Mouse (Mus musculus) cerebellum, adult 2 months (tissue): Measurements from ENCODE around the gene Prdm5.

Experiments
- CTCF ChIP-seq: fragments of 200-500 bp; IDR thresholded peaks from 2 replicates; pipeline ENCODE4 v1.5.1; 2011; ENCODE audit warnings: low read depth, mild to moderate bottlenecking, control low read depth, low read length, moderate library complexity, borderline replicate concordance; ENCODE audit not compliant: insufficient read depth
- POLR2A ChIP-seq: fragments of 200-500 bp; IDR thresholded peaks from 2 replicates; pipeline ENCODE4 v1.6.1; 2011; ENCODE audit warnings: low read length, control low read depth, borderline replicate concordance; ENCODE audit not compliant: insufficient read depth

DNA sequence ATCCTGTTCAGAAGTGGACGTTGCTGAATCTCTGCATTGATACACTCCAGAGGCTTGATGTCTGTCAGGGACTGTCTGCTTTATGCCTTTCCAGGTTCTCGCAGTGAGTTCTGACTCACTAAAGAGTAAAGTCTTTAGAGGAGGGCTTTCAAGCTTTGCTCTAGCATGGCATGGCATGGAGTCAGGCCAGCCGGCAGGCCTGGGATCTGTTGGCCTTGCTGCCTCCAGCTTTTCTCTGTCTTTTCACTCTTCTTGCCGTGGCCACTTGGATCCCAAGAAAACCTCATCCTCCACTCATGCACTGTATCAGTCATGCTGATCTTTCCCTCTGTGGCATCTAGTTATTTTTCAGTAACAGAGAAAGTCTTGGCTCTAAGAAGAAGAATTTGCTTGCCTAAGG lies 87.1 kb downstream of the Prdm5 start:
- no peak for TF ChIP-seq CTCF
- no peak for TF ChIP-seq POLR2A
